Mouse (Mus musculus) kidney, postnatal 36 days (tissue): Measurements from ENCODE around the gene Ccdc65.
A peak's percentile ranks its signal among the peaks of the same experiment; 100 is the strongest.
"Not testable (repeated sequence)": the region's sequence is repeated elsewhere in the genome, so short reads cannot be mapped to it uniquely, and the experiment has no call there.

Source experiments
- DNase-seq, 2 experiments: peaks; one replicate each; pipeline ENCODE4 v3.0.0; 2021 to 2022; ENCODE audit warnings: mixed read lengths in 2 of 2

Gene Ccdc65

GRCm38 (mm10) chr15:98740219-98740618 is 32.2 kb downstream of the Ccdc65 start:
- no peak for DNase-seq

GRCm38 (mm10) chr15:98742766-98743428 is 34.9 kb downstream of the Ccdc65 start:
- DNase-seq, result no peak

GRCm38 (mm10) chr15:98743863-98744262 is 35.9 kb downstream of the Ccdc65 start:
- DNase-seq, result not testable (repeated sequence)

- DNase-seq, result no peak
Observed at GRCm38 (mm10) chr15:98746344-98746965, 38.4 kb downstream of the Ccdc65 start.

- DNase-seq, result peak in 1 of 2 experiments; percentile 31
Observed at GRCm38 (mm10) chr15:98747296-98747695, 39.3 kb downstream of the Ccdc65 start.

- no peak for DNase-seq
Observed at GRCm38 (mm10) chr15:98749093-98749492, 41.1 kb downstream of the Ccdc65 start.

DNA sequence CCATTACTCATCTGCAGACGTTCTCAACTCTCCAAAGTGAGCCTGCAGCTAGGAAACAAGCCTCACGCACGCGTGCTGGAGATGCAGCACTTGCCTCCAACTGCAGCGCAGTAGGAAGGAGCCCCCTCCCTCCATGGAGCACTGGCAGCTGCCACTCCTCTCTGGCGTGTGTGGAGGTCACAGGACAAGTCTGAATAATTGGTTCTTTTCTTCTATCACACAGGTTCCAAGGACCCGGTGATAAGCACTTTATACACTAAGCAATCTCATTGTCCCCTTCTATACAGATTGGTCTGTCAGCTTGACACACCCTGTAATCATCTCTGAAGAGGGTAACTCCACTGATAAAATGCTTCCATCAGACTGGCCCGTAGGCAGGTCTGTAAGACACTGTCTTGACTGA is 45.0 kb downstream of the Ccdc65 start:
- no peak for DNase-seq

GRCm38 (mm10) chr15:98754125-98754524 is 46.1 kb downstream of the Ccdc65 start:
- no peak for DNase-seq

GRCm38 (mm10) chr15:98762201-98762621 is 54.2 kb downstream of the Ccdc65 start:
- peak; percentile 84 to 88 for DNase-seq

- peak; percentile 97 to 99 for DNase-seq
Observed at GRCm38 (mm10) chr15:98762670-98763529, 54.9 kb downstream of the Ccdc65 start, which contains the start of gene Arf3. Gene Arf3 (minus strand): TSS chr15:98763214.

- no peak for DNase-seq
Observed at GRCm38 (mm10) chr15:98765929-98766328, 57.9 kb downstream of the Ccdc65 start.

GRCm38 (mm10) chr15:98768259-98768658 is 60.3 kb downstream of the Ccdc65 start:
- DNase-seq, result no peak

GRCm38 (mm10) chr15:98771813-98772425 is 63.9 kb downstream of the Ccdc65 start:
- DNase-seq, result no peak

DNA sequence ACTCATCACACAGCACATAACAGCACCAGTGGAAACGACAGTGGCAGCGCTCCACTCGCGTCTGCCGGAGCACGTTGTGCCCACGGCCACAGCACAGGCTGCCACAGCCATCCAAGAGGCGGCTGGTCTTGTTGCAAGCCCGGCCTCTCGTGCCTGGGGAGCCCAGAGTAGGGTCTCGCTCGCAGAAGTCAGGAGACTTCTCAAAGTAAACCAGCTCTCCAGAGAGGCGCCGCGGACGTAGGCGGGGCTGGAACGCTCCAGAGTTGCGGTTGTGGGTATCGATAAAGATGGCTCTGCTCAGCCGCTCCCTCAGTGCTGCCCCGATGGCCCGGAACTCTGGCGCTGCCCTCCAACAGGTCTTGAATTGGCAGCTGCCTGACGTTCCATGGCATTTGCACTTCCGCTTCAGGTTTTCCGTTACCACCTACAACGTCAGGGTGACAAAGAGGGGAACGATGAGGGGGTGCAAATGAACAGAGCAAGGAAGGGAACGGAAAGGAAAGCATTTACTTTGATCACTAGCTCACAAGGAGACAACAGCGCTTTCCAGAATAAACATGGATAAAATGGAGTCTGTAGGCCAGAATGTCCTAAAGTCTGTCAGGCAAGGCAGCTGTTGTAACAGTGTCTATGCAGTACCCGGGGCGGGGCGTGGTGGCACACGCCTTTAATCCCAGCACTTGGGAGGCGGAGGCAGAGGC is 64.7 kb downstream of the Ccdc65 start:
- peak in 1 of 2 experiments; percentile 44 for DNase-seq
